Mouse (Mus musculus) intestine, postnatal 0 days (tissue): ENCODE measurements around the gene Pycr1. TPM values are rescaled to one million over a fixed set of nuclear protein-coding genes. Genes with fewer than 3 reads are reported as not detected.

ENCODE experiments used
- ATAC-seq: fragments of 200-750 bp; cut with Nextera tagmentation; 2 replicates; pipeline ENCODE4 v1.8.0; 2017; ENCODE audit warnings: mild to moderate bottlenecking, moderate TSS enrichment, moderate library complexity
- H3K27ac ChIP-seq: fragments of 300-500 bp; sonication (generic); 2 replicates; pipeline ENCODE4 v1.5.1; 2014; ENCODE audit warnings: mild to moderate bottlenecking, low read depth, low read length, moderate library complexity
- H3K27me3 ChIP-seq: fragments of 300-500 bp; sonication (generic); replicated peaks from 2 replicates; pipeline ENCODE4 v1.6.1; 2014; ENCODE audit warnings: low read length, mixed read lengths; ENCODE audit not compliant: control insufficient read depth, insufficient read depth
- H3K36me3 ChIP-seq: fragments of 300-500 bp; sonication (generic); 2 replicates; pipeline ENCODE4 v1.6.1; 2014; ENCODE audit warnings: mild to moderate bottlenecking, moderate library complexity; ENCODE audit not compliant: control insufficient read depth, insufficient read depth
- H3K4me1 ChIP-seq: fragments of 300-500 bp; sonication (generic); replicated peaks from 2 replicates; pipeline ENCODE4 v1.6.1; 2014; ENCODE audit warnings: antibody characterized with exemption, low read length, mixed read lengths; ENCODE audit not compliant: control insufficient read depth, insufficient read depth
- H3K4me2 ChIP-seq: fragments of 300-500 bp; sonication (generic); replicated peaks from 2 replicates; pipeline ENCODE4 v1.6.1; 2014; ENCODE audit warnings: low read depth, mild to moderate bottlenecking, moderate library complexity
- H3K4me3 ChIP-seq: fragments of 300-500 bp; sonication (generic); 2 replicates; pipeline ENCODE4 v1.5.1; 2014; ENCODE audit warnings: low read depth, low read length
- H3K9ac ChIP-seq: fragments of 300-500 bp; sonication (generic); 2 replicates; pipeline ENCODE4 v1.6.1; 2014; ENCODE audit warnings: mild to moderate bottlenecking, low read depth, low read length
- H3K9me3 ChIP-seq: fragments of 300-500 bp; sonication (generic); 2 replicates; pipeline ENCODE4 v1.6.1; 2016; ENCODE audit warnings: mixed run types; ENCODE audit not compliant: control insufficient read depth
- CTCF ChIP-seq: sonication (generic); IDR thresholded peaks from 2 replicates; pipeline ENCODE4 v1.5.1; 2016; ENCODE audit warnings: low read depth, mild to moderate bottlenecking, control low read depth, antibody characterized with exemption, moderate library complexity
- WGBS: fragments of 180-500 bp; shearing (Covaris S2); extraction: QIAGEN DNeasy Blood & Tissue Kit; methylation state at CpG from one replicate; pipeline ENCODE4 v1.1.7; 2014; 5-methylcytosine and 5-hydroxymethylcytosine counted together
- polyA plus RNA-seq: library from polyadenylated mRNA; unstranded; fragments of >200 nt; fragmentation: Nextera tagmentation; extraction: Ambion mirVana; gene quantifications from 2 replicates; pipeline ENCODE4 v1.2.1, GENCODE M21; 2015

The Pycr1 gene
- polyA plus RNA-seq, 1 experiment from 2014 or later = 6.5 TPM

DNA sequence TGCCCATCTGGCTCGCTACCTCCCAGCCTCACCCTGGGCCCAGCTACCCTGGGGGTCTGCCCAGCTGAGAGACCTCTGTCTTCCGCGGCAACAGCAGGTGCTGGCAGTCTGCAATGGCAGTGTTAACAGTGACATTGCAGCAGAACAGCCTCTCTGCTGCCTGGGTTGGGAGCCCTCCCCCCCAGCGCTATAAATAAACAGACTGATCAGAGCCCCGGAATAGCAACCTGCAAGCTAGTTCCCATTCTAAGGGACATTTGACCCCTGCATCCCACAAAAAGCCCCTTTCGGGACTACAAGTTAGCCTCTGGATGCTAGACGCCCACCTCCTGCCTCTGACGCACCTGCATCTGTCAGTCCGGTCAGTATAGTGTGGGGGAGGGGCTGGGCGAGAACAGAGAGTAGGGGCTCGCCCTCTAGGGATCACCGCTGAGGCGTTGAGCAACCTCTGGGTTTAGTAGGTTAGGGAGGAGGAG lies 4.5 kb upstream of the Pycr1 start, which contains the start of gene Myadml2:
Gene Myadml2, minus strand, starts transcription at position 158 of the 476 bp plus-strand sequence.
- ATAC-seq = no peak
- Histone ChIP-seq H3K4me1 (peaks cover 8% of the 10 kb centered on the region), H3K9ac (no peak within 1 kb of the TSS)

DNA sequence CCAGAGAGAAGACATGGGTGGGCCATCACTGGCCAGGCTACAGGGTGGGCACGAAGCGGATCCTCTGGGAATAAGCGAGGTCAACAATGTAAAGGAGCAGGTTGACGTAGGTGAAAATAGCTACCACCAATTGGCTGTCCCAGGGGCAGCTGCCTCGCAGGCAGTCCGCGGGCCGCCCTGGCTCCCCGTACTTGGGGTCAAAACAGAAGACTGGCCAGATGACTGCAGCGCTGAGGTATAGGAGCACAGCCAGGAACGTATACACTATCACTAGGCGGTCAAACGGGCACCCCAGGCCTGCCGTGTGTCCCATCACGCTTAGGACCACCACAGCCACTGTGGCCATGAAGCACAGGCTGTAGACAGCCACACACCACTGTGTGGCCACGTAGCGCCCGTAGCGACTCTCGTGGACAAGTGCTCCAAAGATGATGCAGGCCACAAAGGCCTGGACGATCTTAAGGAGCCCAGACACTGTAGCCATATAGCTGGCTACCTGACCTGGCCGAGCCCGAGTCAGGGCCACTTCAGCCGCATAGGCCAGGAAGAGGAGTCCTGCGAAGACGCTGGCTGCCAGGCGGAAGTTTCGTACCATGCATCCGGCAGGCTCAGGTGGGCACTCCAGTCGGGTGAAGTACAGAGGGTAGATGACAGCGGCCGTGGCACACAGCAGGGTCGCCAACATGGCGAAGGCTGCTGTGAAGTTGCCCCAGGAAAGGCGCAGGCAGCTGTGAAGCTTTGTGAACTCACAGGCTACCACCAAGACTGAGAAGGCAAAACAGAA lies 3.7 kb upstream of the Pycr1 start:
- TF ChIP-seq CTCF = no peak
- no peak overlapping the region for H3K4me2 ChIP-seq
- no peak overlapping the region for H3K27ac ChIP-seq
- H3K9me3 ChIP-seq = no peaks in the 10 kb centered on the region
- WGBS = 81% methylated on average over 35 of the region's 35 CpGs
- ATAC-seq = no peak
- H3K4me3 ChIP-seq = no peak overlapping the region
- H3K9ac ChIP-seq = no peak overlapping the region
- H3K4me1 ChIP-seq = peaks cover 11% of the 10 kb centered on the region
- H3K36me3 ChIP-seq = no peaks in the 10 kb centered on the region
- 0 out of 2 replicates have a peak, but pooled peaks cover 2% of the 10 kb centered on the region for H3K27me3 ChIP-seq

More for the DNA sequence above, 4.5 kb upstream of the Pycr1 start, which contains the start of gene Myadml2:
- WGBS = 7% methylated on average over 13 of the region's 13 CpGs
- TF ChIP-seq CTCF = no peak
- Histone ChIP-seq H3K9me3 (no peaks in the 10 kb centered on the region), H3K27ac (no peak within 1 kb of the TSS), H3K4me3 (peak within 1 kb of the TSS; percentile 14; the same call in 1 of the 2 replicates), H3K36me3 (no peaks in the 10 kb centered on the region), H3K4me2 (peak within 1 kb of the TSS; percentile 54), H3K27me3 (0 out of 2 replicates have a peak, but pooled peaks cover 2% of the 10 kb centered on the region)

DNA sequence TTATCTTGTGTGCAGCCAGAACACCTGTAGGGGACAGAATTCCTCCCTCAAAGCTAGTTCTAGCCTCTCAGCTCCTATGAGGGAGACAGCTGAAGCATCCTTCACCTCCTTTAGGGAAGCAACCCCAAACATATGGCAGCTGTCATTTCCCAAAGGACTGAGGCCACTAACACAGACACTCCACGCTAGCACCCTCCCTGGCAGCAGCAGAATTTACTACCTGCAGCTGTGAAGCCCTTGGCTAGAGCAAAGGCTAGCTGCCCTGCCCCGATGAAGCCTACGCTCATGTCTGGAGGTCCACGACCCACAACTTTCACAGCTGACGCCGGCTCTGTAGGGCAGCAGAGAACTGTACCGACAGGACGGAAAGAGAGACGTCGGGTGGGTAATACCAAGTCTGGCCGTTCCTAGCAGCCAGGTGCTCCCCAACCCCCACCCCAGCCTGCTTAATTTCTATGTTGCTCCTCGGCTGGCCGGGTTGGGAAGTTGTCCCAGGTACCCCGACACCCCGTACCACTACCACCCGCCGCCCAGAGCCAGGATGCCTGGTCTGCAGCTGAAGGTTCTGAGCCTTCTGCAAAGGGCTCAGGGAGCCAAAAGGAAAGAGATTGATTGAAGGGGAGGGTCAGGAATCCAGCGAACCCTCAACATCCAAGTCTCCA lies 499 bp downstream of the Pycr1 start:
- Histone ChIP-seq H3K4me2 (peak overlapping the region; percentile 92), H3K36me3 (no peaks in the 10 kb centered on the region; the same call in 1 of the 2 replicates), H3K27me3 (0 out of 2 replicates have a peak, but pooled peaks cover under 1% of the 10 kb centered on the region), H3K4me1 (peaks cover 10% of the 10 kb centered on the region), H3K27ac (no peak overlapping the region), H3K9ac (peak overlapping the region; percentile 32; the same call in 1 of the 2 replicates), H3K4me3 (peak overlapping the region; percentile 48), H3K9me3 (no peaks in the 10 kb centered on the region)
- 0 out of 2 replicates have a peak, but pooled peaks have one; percentile 12 for TF ChIP-seq CTCF
- peak; percentile 32; the same call in 1 of the 2 replicates for ATAC-seq
- WGBS = under 1% methylated on average over 18 of the region's 18 CpGs

DNA sequence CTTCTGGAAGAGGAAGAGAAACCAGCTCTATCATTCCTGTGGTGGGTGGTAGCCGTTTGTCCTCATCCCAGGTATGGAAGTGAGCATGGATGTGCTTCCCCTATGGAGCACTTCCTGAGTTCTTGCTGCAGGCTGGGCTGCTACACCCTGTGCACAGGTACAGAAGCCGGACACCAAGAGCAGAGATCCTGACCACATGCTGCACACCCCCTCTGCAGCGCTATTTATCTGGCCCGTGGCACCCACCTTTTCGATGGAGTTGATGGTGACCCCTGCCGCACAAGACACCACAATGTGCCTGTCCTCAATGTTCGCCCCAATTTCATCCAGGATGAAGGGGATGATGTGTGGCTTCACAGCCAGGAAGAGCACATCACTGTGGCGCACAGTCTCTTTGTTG lies 1.7 kb downstream of the Pycr1 start:
- no peak for TF ChIP-seq CTCF
- 87% methylated on average over 8 of the region's 8 CpGs for WGBS
- no peak overlapping the region for H3K9ac ChIP-seq
- no peaks in the 10 kb centered on the region for H3K9me3 ChIP-seq
- no peaks in the 10 kb centered on the region; the same call in 1 of the 2 replicates for H3K36me3 ChIP-seq
- no peak overlapping the region for H3K4me3 ChIP-seq
- no peaks in the 10 kb centered on the region for H3K27me3 ChIP-seq
- H3K27ac ChIP-seq = no peak overlapping the region
- no peak for ATAC-seq
- no peak overlapping the region for H3K4me2 ChIP-seq
- peaks cover 6% of the 10 kb centered on the region for H3K4me1 ChIP-seq

DNA sequence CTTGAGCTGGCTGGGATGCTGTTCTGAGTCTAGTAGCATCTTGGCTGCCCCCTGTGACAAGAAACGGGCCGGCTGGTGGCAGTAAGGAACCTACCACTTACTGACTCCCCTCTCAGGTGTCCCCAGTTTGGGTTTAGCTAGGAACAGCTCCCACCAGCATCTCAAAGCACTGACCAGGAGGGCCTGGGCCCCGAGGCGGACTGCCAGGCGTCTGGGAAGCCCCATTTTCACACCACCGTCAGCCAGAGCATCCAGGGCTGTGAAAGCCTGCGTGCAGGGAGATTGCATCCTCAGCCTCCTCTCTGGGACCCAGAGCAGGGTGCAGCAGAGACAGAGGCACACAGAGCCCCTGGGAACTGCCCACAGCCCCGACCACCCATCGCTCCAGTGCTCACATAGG lies 2.3 kb downstream of the Pycr1 start:
- no peaks in the 10 kb centered on the region; the same call in 1 of the 2 replicates for H3K36me3 ChIP-seq
- H3K4me2 ChIP-seq = no peak overlapping the region
- no peak overlapping the region for H3K4me3 ChIP-seq
- no peak for TF ChIP-seq CTCF
- peaks cover 6% of the 10 kb centered on the region for H3K4me1 ChIP-seq
- no peaks in the 10 kb centered on the region for H3K27me3 ChIP-seq
- H3K9me3 ChIP-seq = no peaks in the 10 kb centered on the region
- no peak for ATAC-seq
- H3K27ac ChIP-seq = no peak overlapping the region
- no peak overlapping the region for H3K9ac ChIP-seq
- WGBS = 72% methylated on average over 9 of the region's 9 CpGs

DNA sequence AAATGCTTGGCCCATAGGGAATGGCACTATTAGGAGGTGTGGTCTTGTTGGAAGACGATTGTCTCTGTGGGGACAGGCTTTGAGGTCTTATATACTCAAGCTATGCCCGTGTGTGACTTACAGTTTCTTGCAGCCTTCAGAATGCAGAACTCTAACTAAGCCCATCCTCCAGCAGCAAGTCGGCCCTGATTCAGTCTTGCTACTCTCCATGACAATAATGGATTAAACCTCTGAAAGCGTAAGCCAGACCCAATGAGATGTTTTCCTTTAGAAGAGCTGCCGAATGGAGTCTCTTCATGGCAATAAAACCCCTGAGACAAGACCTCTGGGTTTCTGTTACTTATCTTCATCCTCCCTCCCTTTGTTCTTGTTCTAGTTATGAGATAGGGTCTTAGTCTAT lies 8.8 kb downstream of the Pycr1 start:
- Histone ChIP-seq H3K9ac (no peak overlapping the region), H3K4me1 (peaks cover 7% of the 10 kb centered on the region; the same call in 1 of the 2 replicates), H3K9me3 (no peaks in the 10 kb centered on the region), H3K4me3 (no peak overlapping the region), H3K4me2 (no peak overlapping the region), H3K27ac (no peak overlapping the region), H3K27me3 (no peaks in the 10 kb centered on the region), H3K36me3 (no peaks in the 10 kb centered on the region)
- no peak for TF ChIP-seq CTCF
- WGBS = 89% methylated on average over 5 of the region's 5 CpGs
- ATAC-seq = no peak
